Mouse (Mus musculus) thymus, postnatal 25 days (tissue): ENCODE data around the gene March10.

ENCODE experiments used
- DNase-seq: peaks from one replicate; pipeline ENCODE4 v3.0.0; 2022

March10 gene

GRCm38 (mm10) chr11:105311291-105311975, 145.1 kb downstream of the March10 start:
- DNase-seq = no peak
